Mouse (Mus musculus) MEL (cell line): ENCODE measurements around the gene Tsc22d4. TPM values are rescaled to one million over a fixed set of nuclear protein-coding genes. Genes with fewer than 3 reads are reported as not detected.

Experiments used
- DNase-seq: peaks from one replicate; pipeline ENCODE4 v3.0.0; 2011; ENCODE audit warnings: low read depth, low spot score
- H3K27ac ChIP-seq: 2 replicates; pipeline ENCODE4 v1.5.1; 2012; ENCODE audit warnings: low read depth, mild to moderate bottlenecking, control low read depth, low read length, moderate library complexity; ENCODE audit not compliant: control insufficient read depth
- H3K27me3 ChIP-seq, 2 experiments: fragments of 150-350 bp in 1 of 2; sonication (generic) in 1 of 2; 2 replicates each; pipeline ENCODE4 v1.6.1; 2012; ENCODE audit warnings: low read length in 2 of 2, mild to moderate bottlenecking in 2 of 2, improper control_type of control experiment in 1 of 2, moderate library complexity in 1 of 2; ENCODE audit not compliant: insufficient read depth in 2 of 2, control insufficient read depth in 1 of 2
- H3K36me3 ChIP-seq, 2 experiments: 2 replicates each; pipeline ENCODE4 v1.6.1; 2012 to 2014; ENCODE audit warnings: low read length in 2 of 2, improper control_type of control experiment in 1 of 2, inconsistent platforms in 1 of 2, mild to moderate bottlenecking in 1 of 2; ENCODE audit not compliant: insufficient read depth in 2 of 2, control insufficient read depth in 1 of 2
- H3K4me1 ChIP-seq, 2 experiments: fragments of 150-350 bp in 1 of 2; sonication (generic) in 1 of 2; 2 replicates each; pipeline ENCODE4 v1.6.1; 2012; ENCODE audit warnings: low read length in 2 of 2, improper control_type of control experiment in 1 of 2, mild to moderate bottlenecking in 1 of 2; ENCODE audit not compliant: insufficient read depth in 2 of 2, control insufficient read depth in 1 of 2
- H3K4me3 ChIP-seq, 2 experiments: fragments of 150-350 bp in 1 of 2; sonication (generic) in 1 of 2; 2 replicates each; pipeline ENCODE4 v1.5.1; 2012; ENCODE audit warnings: low read depth in 2 of 2, low read length in 2 of 2, mild to moderate bottlenecking in 2 of 2, moderate library complexity in 2 of 2, control low read depth in 1 of 2, improper control_type of control experiment in 1 of 2; ENCODE audit not compliant: control insufficient read depth in 1 of 2, insufficient read depth in 1 of 2
- H3K79me2 ChIP-seq: 2 replicates; pipeline ENCODE4 v1.6.1; 2012; ENCODE audit warnings: mild to moderate bottlenecking, low read length, moderate library complexity; ENCODE audit not compliant: control insufficient read depth, poor library complexity, insufficient read depth
- H3K9ac ChIP-seq: 2 replicates; pipeline ENCODE4 v1.6.1; 2012; ENCODE audit warnings: low read depth, mild to moderate bottlenecking, control low read depth, low read length, moderate library complexity; ENCODE audit not compliant: control insufficient read depth, poor library complexity, severe bottlenecking
- H3K9me3 ChIP-seq: fragments of 150-350 bp; sonication (generic); replicated peaks from 2 replicates; pipeline ENCODE4 v1.6.1; 2012; ENCODE audit warnings: mild to moderate bottlenecking, low read length, improper control_type of control experiment, moderate library complexity; ENCODE audit not compliant: insufficient read depth
- BHLHE40 ChIP-seq: IDR thresholded peaks from 2 replicates; pipeline ENCODE4 v1.6.1; 2012; ENCODE audit warnings: low read depth, mild to moderate bottlenecking, inconsistent platforms, low read length, improper control_type of control experiment, borderline replicate concordance
- E2F4 ChIP-seq: IDR thresholded peaks from 2 replicates; pipeline ENCODE4 v1.6.1; 2011; ENCODE audit warnings: low read depth, low read length, improper control_type of control experiment, borderline replicate concordance
- EP300 ChIP-seq, 2 experiments: IDR thresholded peaks; 2 replicates each; pipeline ENCODE4 v1.6.1; 2011; ENCODE audit warnings: improper control_type of control experiment in 2 of 2, low read length in 2 of 2, low read depth in 1 of 2, mild to moderate bottlenecking in 1 of 2
- ETS1 ChIP-seq: IDR thresholded peaks from 2 replicates; pipeline ENCODE4 v1.6.1; 2012; ENCODE audit warnings: low read depth, mild to moderate bottlenecking, inconsistent platforms, low read length, improper control_type of control experiment, moderate library complexity
- GABPA ChIP-seq: IDR thresholded peaks from 2 replicates; pipeline ENCODE4 v1.6.1; 2012; ENCODE audit warnings: low read depth, mild to moderate bottlenecking, inconsistent platforms, low read length, improper control_type of control experiment, moderate library complexity
- GATA1 ChIP-seq: IDR thresholded peaks from 2 replicates; pipeline ENCODE4 v1.6.1; 2011; ENCODE audit warnings: low read depth, low read length, improper control_type of control experiment
- HCFC1 ChIP-seq: IDR thresholded peaks from 2 replicates; pipeline ENCODE4 v1.6.1; 2012; ENCODE audit warnings: low read depth, mild to moderate bottlenecking, inconsistent platforms, low read length, improper control_type of control experiment, moderate library complexity
- JUND ChIP-seq: IDR thresholded peaks from 2 replicates; pipeline ENCODE4 v1.6.1; 2011; ENCODE audit warnings: low read depth, mild to moderate bottlenecking, improper control_type of control experiment, low read length
- MXI1 ChIP-seq: IDR thresholded peaks from 2 replicates; pipeline ENCODE4 v1.6.1; 2011; ENCODE audit warnings: mild to moderate bottlenecking, low read depth, low read length, improper control_type of control experiment
- MYB ChIP-seq: IDR thresholded peaks from 2 replicates; pipeline ENCODE4 v1.6.1; 2011; ENCODE audit warnings: mild to moderate bottlenecking, low read depth, low read length, improper control_type of control experiment
- MYC ChIP-seq: IDR thresholded peaks from 2 replicates; pipeline ENCODE4 v1.6.1; 2011; ENCODE audit warnings: low read depth, mild to moderate bottlenecking, low read length, improper control_type of control experiment, moderate library complexity
- NRF1 ChIP-seq: IDR thresholded peaks from 2 replicates; pipeline ENCODE4 v1.6.1; 2014; ENCODE audit warnings: low read depth, mild to moderate bottlenecking, inconsistent platforms, low read length, improper control_type of control experiment, moderate library complexity; ENCODE audit not compliant: poor library complexity, insufficient read depth, severe bottlenecking
- POLR2AphosphoS5 ChIP-seq: IDR thresholded peaks from 2 replicates; pipeline ENCODE4 v1.6.1; 2012; ENCODE audit warnings: low read depth, borderline replicate concordance, mild to moderate bottlenecking, inconsistent platforms, low read length, moderate library complexity, mixed read lengths
- RCOR1 ChIP-seq: IDR thresholded peaks from 2 replicates; pipeline ENCODE4 v1.6.1; 2012; ENCODE audit warnings: low read depth, mild to moderate bottlenecking, inconsistent platforms, low read length, improper control_type of control experiment
- SIN3A ChIP-seq: IDR thresholded peaks from 2 replicates; pipeline ENCODE4 v1.6.1; 2012; ENCODE audit warnings: low read length, improper control_type of control experiment, inconsistent platforms
- TBP ChIP-seq: IDR thresholded peaks from 2 replicates; pipeline ENCODE4 v1.8.0; 2011; ENCODE audit warnings: low read depth, low read length, improper control_type of control experiment
- TCF12 ChIP-seq: IDR thresholded peaks from 2 replicates; pipeline ENCODE4 v1.6.1; 2014; ENCODE audit warnings: low read depth, mild to moderate bottlenecking, inconsistent platforms, low read length, improper control_type of control experiment, moderate library complexity
- USF1 ChIP-seq: IDR thresholded peaks from 2 replicates; pipeline ENCODE4 v1.6.1; 2014; ENCODE audit warnings: low read depth, mild to moderate bottlenecking, inconsistent platforms, low read length, improper control_type of control experiment, moderate library complexity
- USF2 ChIP-seq, 2 experiments: IDR thresholded peaks; 2 replicates each; pipeline ENCODE4 v1.6.1; 2011 to 2012; ENCODE audit warnings: improper control_type of control experiment in 2 of 2, low read length in 2 of 2, borderline replicate concordance in 1 of 2, inconsistent platforms in 1 of 2, low read depth in 1 of 2, mild to moderate bottlenecking in 1 of 2; ENCODE audit not compliant: insufficient read depth in 1 of 2
- ZC3H11A ChIP-seq: IDR thresholded peaks from 2 replicates; pipeline ENCODE4 v1.6.1; 2012; ENCODE audit warnings: low read depth, mild to moderate bottlenecking, inconsistent platforms, low read length, improper control_type of control experiment
- ZNF384 ChIP-seq: IDR thresholded peaks from 2 replicates; pipeline ENCODE4 v1.6.1; 2012; ENCODE audit warnings: low read depth, mild to moderate bottlenecking, inconsistent platforms, low read length, improper control_type of control experiment
- polyA plus RNA-seq, 2 experiments: library from polyadenylated mRNA; stranded (reverse) in 1 of 2; unstranded in 1 of 2; fragments of >175 nt in 1 of 2; fragments of >200 nt in 1 of 2; gene quantifications; 2 replicates each; pipeline versions ENCODE4 v1.2.1 to v1.2.4; 2012; ENCODE audit warnings: low replicate concordance in 2 of 2, low read depth in 1 of 2; ENCODE audit not compliant: insufficient read length in 2 of 2, insufficient read depth in 1 of 2, missing spikeins in 1 of 2
- total RNA-seq: library from RNA; depleted of rRNA; stranded (reverse); fragments of 300-350 nt; gene quantifications from 2 replicates; pipeline ENCODE4 v1.2.3, GENCODE M21; 2012

Tsc22d4 gene
- total and polyA plus RNA-seq, 3 experiments: 58.3 to 203 TPM; not detected in 1

GRCm38 (mm10) chr5:137723840-137724239 is 21.7 kb upstream of the Tsc22d4 start:
- Histone ChIP-seq H3K79me2 (no peaks in the 10 kb centered on the region), H3K27ac (peak overlapping the region; percentile 81), H3K4me3 (no peak overlapping the region), H3K27me3 (no peaks in the 10 kb centered on the region), H3K9me3 (no peaks in the 10 kb centered on the region), H3K36me3 (peaks cover 0 to 23% of the 10 kb centered on the region in 2 experiments; a peak in 2 of 4 replicates), H3K4me1 (peaks cover 5 to 31% of the 10 kb centered on the region in 2 experiments), H3K9ac (peak overlapping the region; percentile 35; the same call in 1 of the 2 replicates)
- no peak for TF ChIP-seq GABPA
- peak; percentile 43; the same call in 1 of the 2 replicates for TF ChIP-seq SIN3A
- no peak for TF ChIP-seq MYB
- TF ChIP-seq ETS1: peak; percentile 52; the same call in 1 of the 2 replicates
- peak; percentile 79 for TF ChIP-seq TBP
- peak; percentile 84 for TF ChIP-seq GATA1
- no peak for TF ChIP-seq MXI1
- TF ChIP-seq EP300 (IDR thresholded peaks at IDR 0.05; ENCODE audit: low read depth in 1 of 2, low read length in 2 of 2): peak; percentile 74 to 75
- TF ChIP-seq MYC: no peak
- TF ChIP-seq BHLHE40: peak; percentile 38; the same call in 1 of the 2 replicates
- peak; percentile 95 for TF ChIP-seq ZNF384
- TF ChIP-seq RCOR1: 0 out of 2 replicates have a peak, but pooled peaks have one; percentile 21
- no peak for TF ChIP-seq TCF12
- DNase-seq: peak; percentile 81

- peaks cover 0 to 16% of the 10 kb centered on the region in 2 experiments; a peak in 3 of 4 replicates for H3K4me1 ChIP-seq
- H3K27me3 ChIP-seq: no peaks in the 10 kb centered on the region; a peak in 1 of 4 replicates
- H3K79me2 ChIP-seq: no peaks in the 10 kb centered on the region
- no peak overlapping the region for H3K9ac ChIP-seq
- H3K36me3 ChIP-seq: peaks cover 0 to 16% of the 10 kb centered on the region in 2 experiments; a peak in 2 of 4 replicates
- no peak overlapping the region for H3K4me3 ChIP-seq
- TF ChIP-seq NRF1 (no peak), HCFC1 (no peak), JUND (no peak), TCF12 (no peak), RCOR1 (no peak), GABPA (no peak), ZC3H11A (no peak), USF1 (no peak), POLR2AphosphoS5 (no peak), E2F4 (no peak), MYC (no peak), USF2 (IDR thresholded peaks at IDR 0.05; ENCODE audit: borderline replicate concordance in 1 of 2, insufficient read depth in 1 of 2, low read depth in 1 of 2, low read length in 2 of 2) (no peak)
- TF ChIP-seq, all 39 proteins: peak for 0
- Histone ChIP-seq H3K27ac (no peak overlapping the region), H3K9me3 (no peaks in the 10 kb centered on the region)
- no peak for DNase-seq
These were observed 18.8 kb upstream of the Tsc22d4 start for GRCm38 (mm10) chr5:137726767-137727166.
